Mouse (Mus musculus): ENCODE data around the gene 1700042G07Rik.

The 1700042G07Rik gene

DNA sequence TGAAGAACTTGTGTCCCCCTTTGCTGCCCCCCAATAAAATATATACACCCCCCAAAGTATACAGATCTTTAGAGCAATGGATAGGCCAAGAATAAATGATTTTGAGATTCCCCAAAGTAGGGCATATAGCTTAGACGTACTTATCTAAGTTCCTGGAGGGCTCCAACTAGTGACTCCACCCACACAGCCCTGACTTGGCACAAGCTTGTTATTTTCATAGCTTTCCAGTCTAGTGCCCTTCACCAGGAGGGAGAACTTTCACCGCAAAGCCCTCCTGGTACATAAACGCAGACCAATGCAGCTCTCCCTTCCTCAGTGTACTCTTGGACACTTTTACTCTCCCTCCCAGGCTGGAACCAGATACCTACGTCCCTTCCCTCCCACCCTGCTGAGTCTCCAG lies 11.0 kb upstream of the 1700042G07Rik start:
- DNase-seq (ENCODE audit: low spot score), result no peak

DNA sequence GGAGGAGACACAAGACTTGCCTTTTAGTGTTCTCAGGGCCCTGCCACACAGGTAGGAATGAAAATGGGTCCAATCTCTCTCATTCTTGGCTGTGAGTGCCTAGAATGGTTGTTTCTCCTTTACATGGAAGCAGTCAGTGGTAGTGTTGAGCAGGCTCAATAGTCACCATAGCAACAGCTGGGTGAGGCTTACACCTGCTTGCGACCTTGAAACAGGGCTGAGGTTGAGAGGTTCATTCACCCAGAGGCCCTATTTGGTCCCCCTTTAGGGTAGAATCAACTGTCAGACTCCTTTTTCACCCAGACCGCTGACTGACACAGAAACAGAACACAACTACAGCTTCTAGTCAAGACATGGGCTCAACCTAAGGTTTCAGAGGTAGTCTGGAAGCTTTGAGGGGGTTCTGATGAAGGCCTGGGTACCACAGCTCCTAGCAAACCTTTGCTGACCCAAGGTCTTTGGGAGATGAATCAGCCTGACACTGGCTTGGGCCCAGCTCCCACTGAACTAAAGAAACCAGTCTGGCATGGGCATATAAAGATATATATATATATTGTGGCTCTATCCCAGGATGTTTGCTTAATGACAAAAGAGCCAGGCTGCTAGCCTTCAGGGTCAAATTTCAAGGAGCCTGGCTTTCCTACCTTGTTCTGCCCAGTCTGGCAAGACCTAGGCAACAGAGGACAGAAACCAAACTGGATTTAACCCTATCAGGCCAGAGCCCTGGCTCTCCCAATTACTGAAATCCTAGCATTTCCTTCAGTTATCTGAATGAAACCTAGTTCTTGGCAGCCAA lies 8.2 kb upstream of the 1700042G07Rik start:
- no peak for DNase-seq (ENCODE audit: low spot score)

DNA sequence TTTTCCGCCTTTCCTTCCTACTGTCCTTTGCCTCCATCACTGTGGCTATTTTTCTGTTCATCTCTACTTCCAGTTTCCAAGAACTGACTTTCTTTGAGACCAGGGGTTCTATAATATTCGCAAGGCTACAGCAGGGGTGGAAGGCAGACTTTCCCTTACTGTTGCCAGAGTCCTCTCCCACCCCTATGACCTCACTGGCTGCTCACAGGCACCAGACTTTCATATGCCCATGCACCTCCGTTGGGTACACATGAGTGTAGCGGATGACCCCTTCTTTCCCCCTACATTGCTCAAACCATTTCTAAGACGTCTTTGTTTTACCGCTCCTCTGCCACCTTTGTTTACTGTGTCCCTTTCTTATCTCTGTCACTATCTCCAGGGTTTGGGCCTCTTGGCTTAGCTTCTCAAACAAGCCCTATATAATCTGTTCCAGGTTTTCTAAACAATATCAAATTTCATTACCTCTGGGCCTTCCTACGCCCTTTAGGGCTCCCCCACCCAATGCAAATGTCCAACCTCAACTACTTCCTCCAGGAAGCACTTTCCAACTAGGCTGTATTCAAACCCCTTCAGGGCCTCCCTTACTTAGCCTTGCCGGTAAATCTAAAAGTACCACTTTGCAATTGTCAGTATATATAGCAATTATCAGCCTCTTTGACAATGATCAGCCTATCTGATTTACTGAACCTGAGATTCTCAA lies 7.3 kb upstream of the 1700042G07Rik start:
- DNase-seq (ENCODE audit: low spot score), result no peak

DNA sequence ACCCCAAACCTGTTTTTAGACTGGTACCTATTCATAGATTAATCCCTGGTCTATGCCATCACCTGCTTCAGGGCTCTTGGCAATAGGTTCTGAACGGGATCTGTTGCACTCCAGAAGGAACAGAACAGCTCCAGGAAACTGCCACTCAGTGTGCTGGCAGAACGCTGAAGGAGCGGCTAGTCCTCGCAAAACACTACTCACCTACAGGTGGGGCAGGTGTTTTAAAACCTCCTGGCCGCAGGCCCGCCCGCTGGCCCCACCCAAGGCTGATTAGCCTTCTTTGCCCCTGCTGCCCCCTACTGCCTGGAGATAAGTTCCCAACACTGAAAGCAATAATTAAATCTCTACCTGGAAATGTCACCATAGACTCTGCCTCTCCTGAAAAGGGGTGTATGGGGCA lies 5.8 kb upstream of the 1700042G07Rik start, which contains the start of gene Tspan1:
Gene Tspan1 (minus strand): TSS at position 198 of the 400 bp plus-strand sequence.
- no peak for DNase-seq (ENCODE audit: low spot score)

DNA sequence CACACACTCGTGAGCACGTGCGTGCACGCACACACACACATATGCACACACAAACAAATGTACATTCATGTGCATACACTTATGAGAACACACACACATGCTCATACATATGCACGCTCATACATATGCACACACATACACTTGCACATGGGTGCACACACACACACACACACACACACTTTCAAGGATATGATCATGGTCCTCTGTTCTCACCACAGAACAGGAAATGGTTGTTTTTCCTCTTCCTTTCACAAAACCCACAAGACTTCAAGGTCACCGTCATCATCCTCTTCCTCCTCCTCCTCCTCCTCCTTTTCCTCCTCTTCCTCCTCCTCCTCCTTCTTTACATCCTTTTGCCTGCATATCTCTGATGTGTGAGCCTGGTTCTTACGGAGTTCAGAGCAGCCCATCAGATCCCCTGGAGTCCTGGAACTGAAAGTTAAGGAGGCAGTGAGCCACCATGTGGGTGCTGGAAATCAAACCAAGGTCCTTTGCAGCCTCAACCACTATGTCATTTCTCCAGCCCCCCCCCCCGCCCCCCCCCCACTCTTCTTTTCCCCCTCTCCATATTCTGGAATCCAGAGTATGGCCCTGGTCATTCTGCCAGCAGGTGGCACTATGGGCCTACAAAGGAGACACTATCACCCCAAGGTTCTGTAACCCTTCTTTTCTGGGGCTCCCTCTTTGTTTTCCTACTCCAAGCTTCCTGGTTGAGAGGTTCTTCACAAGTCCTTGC lies 4.4 kb upstream of the 1700042G07Rik start:
- peak; percentile 65 for DNase-seq (ENCODE audit: low spot score)

DNA sequence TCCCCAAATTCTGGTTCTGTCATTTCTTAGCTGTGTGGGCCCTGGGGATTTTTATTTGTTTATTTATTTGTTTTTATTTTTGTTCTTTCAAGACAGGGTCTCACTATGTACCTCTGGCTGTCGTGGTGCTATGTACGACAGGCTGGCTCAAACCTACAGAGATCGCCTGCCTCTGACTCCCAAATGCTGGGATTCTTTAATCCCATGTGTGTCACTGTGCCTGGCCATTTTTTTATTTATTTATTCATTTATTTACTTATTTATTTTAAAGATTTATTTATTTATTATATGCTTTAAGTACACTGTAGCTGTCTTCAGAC lies 3.9 kb upstream of the 1700042G07Rik start:
- no peak for DNase-seq (ENCODE audit: low spot score)

DNA sequence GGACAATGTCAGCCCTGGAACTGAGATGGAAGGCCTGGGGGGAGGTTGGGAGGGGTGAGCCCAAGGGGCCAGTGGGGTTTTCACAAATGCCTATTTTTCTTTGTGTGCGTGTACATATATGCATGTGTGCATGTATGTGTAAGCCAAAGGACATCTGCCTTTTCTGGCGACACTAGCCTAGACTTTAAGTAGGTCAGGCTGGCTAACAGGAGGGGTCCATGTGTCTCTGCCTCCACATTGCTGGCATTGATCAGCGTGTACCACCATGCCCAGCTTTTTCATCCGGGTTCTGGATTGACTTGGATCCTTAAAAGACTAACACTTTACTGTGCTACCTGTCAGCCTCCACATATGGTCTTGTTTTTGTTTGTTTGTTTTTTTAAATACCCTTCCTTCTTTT lies 580 bp downstream of the 1700042G07Rik start:
- DNase-seq (ENCODE audit: low spot score), result no peak

DNA sequence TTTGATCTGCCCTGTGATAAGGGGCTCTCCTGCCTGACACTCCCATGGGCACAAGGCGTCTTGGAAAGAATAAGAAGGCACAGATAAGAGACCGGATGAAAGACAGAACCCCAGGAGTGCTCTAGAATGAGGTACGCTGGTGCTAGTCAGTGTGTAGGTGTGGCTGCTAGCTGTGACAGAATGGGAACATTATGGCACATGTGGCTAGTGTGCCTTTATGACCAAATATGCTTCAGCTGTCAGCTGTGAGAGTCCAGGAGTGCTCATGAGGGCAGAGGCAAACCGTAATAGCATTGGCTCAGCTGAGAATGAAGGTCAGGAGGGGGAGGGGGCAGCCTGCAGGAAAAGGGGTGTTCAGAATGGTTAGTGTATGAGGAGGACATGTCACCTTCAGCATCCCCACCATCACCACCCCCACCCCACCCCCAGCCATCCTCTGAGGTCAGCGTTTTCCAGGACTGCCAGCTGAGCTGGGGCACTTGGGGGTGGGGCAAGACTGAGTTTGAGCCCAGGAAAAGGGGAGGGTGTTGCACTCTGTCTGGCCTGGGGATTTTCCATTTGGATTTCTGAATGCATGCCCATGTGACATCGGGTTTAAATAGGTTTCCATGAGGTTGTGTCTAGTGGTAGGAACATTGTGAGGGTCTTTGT lies 1.4 kb downstream of the 1700042G07Rik start:
- DNase-seq (ENCODE audit: low spot score), result peak; percentile 45

DNA sequence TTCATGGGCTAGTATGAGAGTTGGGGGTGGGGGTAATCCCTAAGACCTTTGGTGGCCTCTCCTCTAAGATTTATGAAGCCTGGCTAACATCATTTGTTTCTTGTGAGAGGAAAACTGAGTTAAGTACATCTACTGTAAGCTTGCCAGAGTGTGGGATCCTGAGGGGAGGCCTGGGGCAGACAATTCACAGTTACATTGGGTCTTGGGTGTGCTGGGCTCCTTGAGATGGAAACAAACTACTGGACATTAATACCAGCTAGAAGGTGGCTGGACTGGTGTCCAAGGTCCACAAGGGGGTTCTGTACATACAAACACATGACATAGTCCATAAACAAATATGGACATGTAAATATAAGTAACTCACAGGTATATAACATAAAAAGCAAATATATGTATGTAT lies 2.0 kb downstream of the 1700042G07Rik start:
- no peak for DNase-seq (ENCODE audit: low spot score)

DNA sequence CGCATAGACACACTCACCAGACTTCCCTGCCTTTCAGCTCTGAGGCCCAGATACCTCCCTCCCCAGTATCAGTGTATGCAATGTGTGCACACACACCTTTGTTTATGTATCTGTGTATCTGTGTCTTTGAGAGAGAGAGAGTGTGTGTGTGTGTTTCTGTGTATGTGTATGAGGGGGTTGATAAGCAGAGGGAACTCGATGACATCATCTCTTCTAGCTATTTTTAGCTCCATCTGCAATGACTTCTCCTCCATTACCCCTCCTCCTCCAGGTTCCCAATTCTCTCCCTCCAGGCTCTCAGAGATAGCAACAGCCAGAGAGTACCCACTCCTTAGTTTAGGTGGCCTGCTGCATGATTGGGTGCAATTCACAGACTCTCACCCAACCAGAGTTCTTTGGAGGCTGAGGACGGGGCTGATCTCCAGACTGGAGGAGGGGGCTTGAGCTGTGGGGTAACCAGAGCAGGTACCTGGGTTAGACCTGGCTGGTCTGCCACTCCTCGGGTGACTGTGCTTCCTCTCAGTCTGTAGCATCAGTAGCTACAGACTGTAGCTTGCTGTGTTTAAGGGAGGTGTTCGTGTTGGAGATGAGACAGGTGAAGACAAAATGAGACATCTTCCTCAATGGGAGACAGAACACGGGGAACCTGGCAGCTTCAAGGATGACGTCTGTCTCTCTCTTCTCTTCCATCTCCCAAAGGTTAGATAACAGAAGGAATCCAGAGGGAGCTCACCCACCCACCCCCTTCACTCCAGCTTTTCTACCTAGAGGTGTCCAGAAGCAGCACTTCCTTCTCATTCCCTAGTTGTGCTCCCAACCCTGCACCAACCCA lies 2.8 kb downstream of the 1700042G07Rik start:
- no peak for DNase-seq (ENCODE audit: low spot score)

DNA sequence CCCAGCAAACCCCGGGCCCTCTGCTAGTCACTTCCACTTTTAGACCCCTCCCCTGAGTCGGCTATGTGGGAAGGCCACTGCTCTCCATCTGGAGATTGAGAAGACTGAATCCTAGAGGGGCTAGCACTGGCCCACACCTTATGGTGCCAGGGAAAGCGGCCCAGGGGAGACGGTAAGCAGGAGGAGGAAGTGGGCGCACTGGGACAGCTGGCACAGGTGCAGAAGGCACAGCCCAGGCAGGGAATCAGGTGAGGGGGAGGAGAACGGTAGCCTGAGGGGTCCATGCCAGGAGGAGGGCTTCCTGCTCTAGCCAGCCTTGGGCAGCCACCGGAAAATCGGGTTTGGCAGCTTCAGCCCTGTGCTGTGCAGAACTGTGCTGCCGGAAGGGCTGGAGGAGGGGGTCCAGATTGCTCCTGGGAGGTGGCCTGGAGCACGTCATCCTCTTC lies 3.4 kb downstream of the 1700042G07Rik start:
- DNase-seq (ENCODE audit: low spot score), result no peak

DNA sequence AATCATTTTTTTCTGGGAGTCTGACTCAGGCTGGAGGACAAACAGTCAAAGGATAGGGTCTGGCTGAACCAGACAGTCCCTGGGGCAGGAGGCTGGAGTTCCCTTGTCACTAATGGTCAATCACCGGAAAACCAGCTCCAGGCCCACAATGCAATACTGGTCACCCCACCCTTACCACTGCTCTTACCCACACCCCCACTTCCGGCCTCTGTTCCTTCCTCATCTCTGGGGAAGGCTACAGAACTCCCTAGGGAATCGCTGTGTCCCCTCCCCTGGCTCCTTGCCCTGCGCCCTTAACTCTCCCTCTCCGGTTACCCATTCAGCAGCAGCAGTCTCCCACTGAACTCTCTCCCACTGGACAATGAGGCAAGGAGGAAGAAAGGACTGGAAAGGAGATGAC lies 4.0 kb downstream of the 1700042G07Rik start:
- peak; percentile 24 for DNase-seq (ENCODE audit: low spot score)

DNA sequence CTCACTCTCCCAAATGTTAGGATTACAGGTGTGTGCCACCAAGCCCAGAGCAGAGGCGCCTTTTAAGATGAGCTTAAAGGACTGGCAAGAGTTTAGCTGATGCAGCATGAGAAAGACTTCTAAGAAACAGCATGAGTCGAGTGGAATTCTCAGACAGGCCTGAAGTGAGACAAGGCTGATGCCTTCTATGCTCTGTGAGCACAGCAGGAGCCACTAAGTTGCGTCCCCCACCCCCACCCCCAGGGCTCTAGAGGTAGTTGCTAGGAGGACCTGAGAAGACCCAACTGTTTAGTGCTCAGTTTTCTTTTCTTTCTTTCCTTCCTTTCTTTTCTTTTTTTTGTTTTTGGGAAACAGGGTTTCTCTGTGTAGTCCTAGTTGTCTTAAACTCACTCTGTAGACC lies 8.9 kb downstream of the 1700042G07Rik start:
- no peak for DNase-seq (ENCODE audit: low spot score)

DNA sequence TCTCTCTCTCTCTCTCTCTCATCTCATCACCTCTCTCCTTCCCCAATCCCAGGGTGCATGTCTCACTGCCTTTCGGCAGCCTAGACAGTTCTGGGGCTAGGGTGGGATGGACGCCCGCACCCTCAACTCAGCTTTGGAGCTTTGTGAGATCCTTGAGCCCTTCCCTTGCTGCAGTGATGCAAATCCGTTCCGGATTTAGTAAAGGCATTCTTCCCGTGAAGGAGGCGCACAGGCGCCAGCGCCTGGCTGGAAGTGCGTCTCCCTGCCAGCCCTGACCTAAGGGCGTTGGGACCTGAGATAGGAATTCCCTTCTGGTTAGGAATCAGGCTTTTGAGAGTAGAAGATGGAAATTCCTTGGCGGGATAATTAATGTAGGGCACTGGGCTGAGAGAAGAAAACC lies 9.6 kb downstream of the 1700042G07Rik start:
- no peak for DNase-seq (ENCODE audit: low spot score)

DNA sequence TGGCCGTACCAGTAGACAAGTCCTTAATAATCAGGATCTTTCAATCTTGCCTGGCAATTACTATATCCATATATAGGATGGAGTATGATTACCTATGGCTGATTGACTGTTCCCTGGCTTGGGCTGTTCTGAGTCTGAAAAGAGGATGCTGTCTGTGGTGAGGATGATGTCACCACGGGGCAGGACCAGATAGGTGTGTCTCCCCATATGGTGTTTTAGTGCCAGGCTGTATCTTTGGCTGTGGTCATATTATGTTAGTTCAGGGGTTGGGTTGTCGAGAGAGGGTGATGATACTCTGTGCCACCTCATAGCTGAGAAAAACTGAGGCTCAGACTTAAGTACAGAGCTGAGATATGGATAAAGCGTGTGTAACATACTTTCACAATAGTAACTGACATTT lies 11.9 kb downstream of the 1700042G07Rik start:
- no peak for DNase-seq (ENCODE audit: low spot score)

DNA sequence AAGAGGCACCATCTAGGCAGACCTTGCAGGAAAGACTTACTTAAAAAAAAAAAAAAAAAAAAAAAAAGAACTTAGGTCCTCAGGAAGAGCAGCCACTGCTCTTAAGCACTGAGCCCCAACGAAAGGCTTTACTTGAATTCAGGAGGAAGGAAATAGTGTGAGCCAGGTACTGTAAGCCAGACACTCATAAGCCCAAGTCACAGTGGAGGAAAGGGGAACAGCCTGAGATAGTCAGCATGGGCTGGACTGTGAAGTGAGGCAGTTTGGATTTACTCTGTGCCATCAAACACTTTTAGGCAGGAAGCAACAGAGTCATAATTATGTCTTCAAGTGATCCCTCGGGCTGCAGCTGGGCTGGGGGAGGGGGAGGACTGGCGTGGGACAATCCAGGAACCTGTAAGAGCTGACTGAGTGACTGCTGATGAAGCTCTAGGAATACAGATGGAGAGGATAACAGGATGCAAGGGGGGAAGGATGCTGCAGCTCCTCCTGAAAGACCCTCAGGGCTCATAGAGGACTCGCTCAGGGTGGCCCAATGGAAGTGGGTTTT lies 19.2 kb downstream of the 1700042G07Rik start:
- no peak for DNase-seq (ENCODE audit: low spot score)

DNA sequence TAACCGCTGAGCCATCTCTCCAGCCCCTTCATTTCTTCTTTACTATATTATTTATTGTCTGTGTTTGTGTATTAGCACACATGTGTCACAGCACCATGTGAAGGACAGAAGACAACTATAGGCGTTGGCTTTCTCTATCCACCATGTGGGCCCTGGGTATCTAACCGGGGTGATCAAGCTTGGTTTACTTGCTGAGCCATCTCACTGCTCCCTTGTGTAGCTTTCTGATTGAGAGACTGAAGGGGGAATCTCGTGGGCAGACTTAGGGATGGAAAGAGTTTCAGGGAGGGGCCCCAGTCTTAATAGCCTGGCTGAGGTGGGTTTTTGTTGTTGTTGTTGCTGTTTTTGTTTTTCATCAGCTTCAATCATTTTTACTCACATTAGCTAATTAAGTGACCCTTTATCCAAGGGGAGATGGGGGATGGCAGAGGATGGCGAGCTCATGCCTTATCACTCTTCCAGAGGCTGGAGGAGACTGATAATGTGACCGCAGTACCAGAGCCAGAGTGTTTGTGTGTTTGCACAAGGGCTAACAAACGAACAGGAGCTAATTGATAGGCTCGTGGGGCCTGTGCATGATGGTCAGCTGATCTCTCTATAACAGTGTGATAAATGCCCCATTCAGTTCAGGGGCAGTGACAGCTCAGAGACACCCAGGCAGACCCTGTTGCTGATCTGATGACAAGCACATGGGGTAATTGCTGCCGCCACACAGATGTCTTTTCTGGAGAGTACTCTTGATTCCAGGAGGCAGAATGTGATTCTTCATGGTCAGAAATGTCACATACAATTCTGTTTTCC lies 20.6 kb downstream of the 1700042G07Rik start:
- no peak for DNase-seq (ENCODE audit: low spot score)

DNA sequence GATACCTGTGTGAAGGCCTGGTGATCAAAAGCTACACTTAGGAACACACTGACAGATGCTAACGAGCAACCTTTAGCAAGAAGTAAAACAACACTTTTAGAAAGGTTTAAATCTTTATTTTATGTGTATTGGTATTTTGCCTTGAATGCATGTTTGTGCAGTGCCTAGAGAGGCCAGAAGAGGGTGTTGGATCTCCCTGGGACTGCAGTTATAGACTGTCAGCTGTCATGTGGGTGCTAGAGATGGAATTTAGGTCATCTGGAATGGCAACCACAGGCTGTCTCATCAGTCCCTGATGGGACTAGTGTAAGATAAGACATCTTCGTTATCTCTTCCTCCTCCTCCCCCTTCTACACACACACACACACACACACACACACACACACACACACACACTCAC lies 25.2 kb downstream of the 1700042G07Rik start:
- no peak for DNase-seq (ENCODE audit: low spot score)

DNA sequence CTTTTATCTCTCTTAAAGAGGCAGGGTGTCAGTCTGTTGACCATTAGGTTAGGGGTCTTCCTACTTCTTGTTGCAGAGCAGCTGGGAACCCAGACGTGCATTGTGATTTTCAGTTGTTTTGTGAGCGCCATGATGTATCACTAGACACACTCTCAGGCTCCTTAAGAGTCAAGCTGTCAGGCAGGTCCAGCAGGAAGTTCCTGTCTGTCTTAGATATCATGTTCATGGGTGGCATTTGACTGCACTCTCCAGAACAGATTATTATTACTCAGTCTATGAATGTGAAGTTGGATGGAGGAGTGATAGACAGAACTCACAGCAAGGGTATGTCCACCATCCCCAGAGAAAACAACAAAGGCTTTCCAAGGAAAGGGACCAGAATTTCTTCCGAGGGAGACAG lies 31.2 kb downstream of the 1700042G07Rik start:
- no peak for DNase-seq (ENCODE audit: low spot score)

DNA sequence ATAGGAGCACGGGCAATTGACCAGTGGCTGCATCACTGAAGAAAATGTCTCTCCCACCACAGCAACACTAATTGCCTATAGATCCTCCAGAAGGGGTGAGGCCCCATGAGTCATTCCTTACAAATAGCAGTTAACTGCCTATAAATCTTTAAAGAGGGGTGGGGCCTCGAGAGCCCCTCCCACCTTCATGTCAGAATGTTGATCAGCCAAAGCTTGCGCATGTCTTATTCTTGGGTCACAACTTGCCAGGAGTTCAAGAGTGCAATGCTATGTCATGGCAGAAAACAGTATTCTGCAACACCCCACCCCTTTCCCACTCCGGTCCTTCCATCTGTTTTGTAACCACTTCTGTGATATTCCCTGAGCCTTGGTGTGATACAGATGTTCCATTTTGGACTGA lies 33.4 kb downstream of the 1700042G07Rik start:
- DNase-seq (ENCODE audit: low spot score), result no peak
